Mouse (Mus musculus) embryonic facial prominence, embryonic 11.5 days (tissue): ENCODE measurements around the gene Ivd. TPM values are rescaled to one million over a fixed set of nuclear protein-coding genes. Genes with fewer than 3 reads are reported as not detected.
A peak's percentile ranks its signal among the peaks of the same experiment; 100 is the strongest.

Source experiments
- ATAC-seq: fragments of 200-750 bp; cut with Nextera tagmentation; replicated peaks from 2 replicates; pipeline ENCODE4 v1.8.0; 2017; ENCODE audit warnings: low read depth; ENCODE audit not compliant: insufficient number of reproducible peaks, low FRiP score, low TSS enrichment
- DNase-seq: peaks from one replicate; pipeline ENCODE4 v3.0.0-alpha.2; 2015; ENCODE audit warnings: low spot score
- H3K27ac ChIP-seq: fragments of 300-500 bp; sonication (generic); replicated peaks from 2 replicates; pipeline ENCODE4 v1.5.1; 2014; ENCODE audit warnings: mild to moderate bottlenecking, low read depth, low read length, control low read depth
- H3K27me3 ChIP-seq: fragments of 300-500 bp; sonication (generic); 2 replicates; pipeline ENCODE4 v1.6.1; 2014; ENCODE audit warnings: mild to moderate bottlenecking, low read length, moderate library complexity, mixed read lengths; ENCODE audit not compliant: control insufficient read depth, insufficient read depth
- H3K36me3 ChIP-seq: fragments of 300-500 bp; sonication (generic); replicated peaks from 2 replicates; pipeline ENCODE4 v1.6.1; 2014; ENCODE audit warnings: low read depth, mild to moderate bottlenecking, low read length, moderate library complexity, mixed read lengths; ENCODE audit not compliant: control insufficient read depth, insufficient read depth
- H3K4me1 ChIP-seq: fragments of 300-500 bp; sonication (generic); 2 replicates; pipeline ENCODE4 v1.6.1; 2014; ENCODE audit warnings: low read length, mixed read lengths; ENCODE audit not compliant: control insufficient read depth, insufficient read depth
- H3K4me2 ChIP-seq: fragments of 300-500 bp; sonication (generic); 2 replicates; pipeline ENCODE4 v1.6.1; 2014; ENCODE audit warnings: low read depth, mild to moderate bottlenecking, control low read depth, low read length, moderate library complexity
- H3K4me3 ChIP-seq: fragments of 300-500 bp; sonication (generic); 2 replicates; pipeline ENCODE4 v1.5.1; 2014; ENCODE audit warnings: low read depth, low read length, control low read depth
- H3K9ac ChIP-seq: fragments of 300-500 bp; sonication (generic); replicated peaks from 2 replicates; pipeline ENCODE4 v1.6.1; 2014; ENCODE audit warnings: mild to moderate bottlenecking, control low read depth, low read length
- H3K9me3 ChIP-seq: fragments of 300-500 bp; sonication (generic); replicated peaks from 2 replicates; pipeline ENCODE4 v1.6.1; 2016; ENCODE audit warnings: mild to moderate bottlenecking, low read length, inconsistent platforms, mixed read lengths; ENCODE audit not compliant: control insufficient read depth
- WGBS: fragments of 180-500 bp; shearing (Covaris S2); extraction: QIAGEN DNeasy Blood & Tissue Kit; methylation state at CpG from one replicate; pipeline ENCODE4 v1.1.7; 2014; 5-methylcytosine and 5-hydroxymethylcytosine counted together
- polyA plus RNA-seq: library from polyadenylated mRNA; unstranded; fragments of >200 nt; fragmentation: Nextera tagmentation; extraction: Ambion mirVana; gene quantifications from 2 replicates; pipeline ENCODE4 v1.2.1, GENCODE M21; 2014

The Ivd gene
- polyA plus RNA-seq, 1 experiment from 2014 or later: 53.7 TPM

GRCm38 (mm10) chr2:118897808-118898207 is 36.1 kb downstream of the Ivd start:
- H3K9ac ChIP-seq: no peak overlapping the region
- no peaks in the 10 kb centered on the region for H3K9me3 ChIP-seq
- peaks cover 62% of the 10 kb centered on the region for H3K27me3 ChIP-seq
- peaks cover 21% of the 10 kb centered on the region for H3K4me1 ChIP-seq
- H3K4me3 ChIP-seq: no peak overlapping the region
- DNase-seq (no peak), ATAC-seq (no peak)
- no peak overlapping the region for H3K27ac ChIP-seq
- WGBS: 2% methylated on average over 11 of the region's 11 CpGs
- H3K36me3 ChIP-seq: no peaks in the 10 kb centered on the region
- no peak overlapping the region for H3K4me2 ChIP-seq

- Histone ChIP-seq H3K4me1 (peaks cover 21% of the 10 kb centered on the region), H3K27ac (no peak overlapping the region), H3K27me3 (peaks cover 63% of the 10 kb centered on the region), H3K9ac (no peak overlapping the region), H3K36me3 (no peaks in the 10 kb centered on the region), H3K4me3 (no peak overlapping the region), H3K4me2 (no peak overlapping the region), H3K9me3 (no peaks in the 10 kb centered on the region)
- ATAC-seq (no peak), DNase-seq (no peak)
- WGBS: 0% methylated on average over 4 of the region's 4 CpGs
Observed at GRCm38 (mm10) chr2:118898771-118899170, 37.0 kb downstream of the Ivd start.

- Histone ChIP-seq H3K27ac (no peak overlapping the region), H3K4me3 (no peak overlapping the region), H3K4me1 (peaks cover 21% of the 10 kb centered on the region), H3K36me3 (no peaks in the 10 kb centered on the region), H3K4me2 (no peak overlapping the region), H3K27me3 (peaks cover 64% of the 10 kb centered on the region), H3K9ac (no peak overlapping the region), H3K9me3 (no peaks in the 10 kb centered on the region)
- no peak for DNase-seq
- 12% methylated on average over 7 of the region's 7 CpGs for WGBS
- no peak for ATAC-seq
Observed at GRCm38 (mm10) chr2:118899306-118899705, 37.6 kb downstream of the Ivd start.

GRCm38 (mm10) chr2:118899981-118900825 is 38.4 kb downstream of the Ivd start, which contains the start of gene Bahd1:
Gene Bahd1 (plus strand): TSS chr2:118900377.
- peak; percentile 59 for DNase-seq
- H3K27ac ChIP-seq: no peak within 1 kb of the TSS
- no peaks in the 10 kb centered on the region for H3K9me3 ChIP-seq
- peak within 1 kb of the TSS; percentile 88 for H3K4me3 ChIP-seq
- H3K36me3 ChIP-seq: no peaks in the 10 kb centered on the region
- peaks cover 56% of the 10 kb centered on the region for H3K27me3 ChIP-seq
- ATAC-seq: 0 out of 2 replicates have a peak, but pooled peaks have one; percentile 2
- H3K4me2 ChIP-seq: peak within 1 kb of the TSS; percentile 100
- H3K4me1 ChIP-seq: peaks cover 21% of the 10 kb centered on the region
- 0% methylated on average over 32 of the region's 32 CpGs for WGBS
- H3K9ac ChIP-seq: peak within 1 kb of the TSS; percentile 40

- Histone ChIP-seq H3K4me2 (peak overlapping the region; percentile 100), H3K4me1 (peaks cover 21% of the 10 kb centered on the region), H3K27ac (no peak overlapping the region), H3K36me3 (no peaks in the 10 kb centered on the region), H3K4me3 (peak overlapping the region; percentile 88), H3K9ac (peak overlapping the region; percentile 40), H3K9me3 (no peaks in the 10 kb centered on the region), H3K27me3 (peaks cover 51% of the 10 kb centered on the region)
- peak; percentile 0; the same call in 1 of the 2 replicates for ATAC-seq
- no peak for DNase-seq
- 1% methylated on average over 9 of the region's 11 CpGs for WGBS
Observed at GRCm38 (mm10) chr2:118900826-118901140, 39.0 kb downstream of the Ivd start.

GRCm38 (mm10) chr2:118901175-118902031 is 39.6 kb downstream of the Ivd start:
- Histone ChIP-seq H3K4me1 (peaks cover 18% of the 10 kb centered on the region), H3K4me3 (peak overlapping the region; percentile 88), H3K36me3 (no peaks in the 10 kb centered on the region), H3K9ac (peak overlapping the region; percentile 74), H3K27ac (peak overlapping the region; percentile 56), H3K27me3 (peaks cover 44% of the 10 kb centered on the region), H3K4me2 (peak overlapping the region; percentile 100), H3K9me3 (no peaks in the 10 kb centered on the region)
- DNase-seq (peak; percentile 96), ATAC-seq (peak; percentile 84)
- WGBS: under 1% methylated on average over 64 of the region's 120 CpGs

GRCm38 (mm10) chr2:118902051-118903025 is 40.6 kb downstream of the Ivd start:
- Histone ChIP-seq H3K36me3 (no peaks in the 10 kb centered on the region), H3K9me3 (no peaks in the 10 kb centered on the region), H3K9ac (peak overlapping the region; percentile 74), H3K4me1 (peaks cover 12% of the 10 kb centered on the region), H3K27ac (no peak overlapping the region), H3K4me2 (peak overlapping the region; percentile 100), H3K4me3 (peak overlapping the region; percentile 88), H3K27me3 (peaks cover 36% of the 10 kb centered on the region)
- DNase-seq (peak; percentile 64), ATAC-seq (0 out of 2 replicates have a peak, but pooled peaks have one; percentile 31)
- under 1% methylated on average over 69 of the region's 106 CpGs for WGBS
